Mouse (Mus musculus): ENCODE data around the gene Atg4c. TPM values are rescaled to one million over a fixed set of nuclear protein-coding genes. Genes with fewer than 3 reads are reported as not detected.

Atg4c gene
- polyA plus RNA-seq (2016; fragmentation: Nextera tagmentation; extraction: Ambion mirVana), result 12.4 and 15.5 TPM in 2 replicates

DNA sequence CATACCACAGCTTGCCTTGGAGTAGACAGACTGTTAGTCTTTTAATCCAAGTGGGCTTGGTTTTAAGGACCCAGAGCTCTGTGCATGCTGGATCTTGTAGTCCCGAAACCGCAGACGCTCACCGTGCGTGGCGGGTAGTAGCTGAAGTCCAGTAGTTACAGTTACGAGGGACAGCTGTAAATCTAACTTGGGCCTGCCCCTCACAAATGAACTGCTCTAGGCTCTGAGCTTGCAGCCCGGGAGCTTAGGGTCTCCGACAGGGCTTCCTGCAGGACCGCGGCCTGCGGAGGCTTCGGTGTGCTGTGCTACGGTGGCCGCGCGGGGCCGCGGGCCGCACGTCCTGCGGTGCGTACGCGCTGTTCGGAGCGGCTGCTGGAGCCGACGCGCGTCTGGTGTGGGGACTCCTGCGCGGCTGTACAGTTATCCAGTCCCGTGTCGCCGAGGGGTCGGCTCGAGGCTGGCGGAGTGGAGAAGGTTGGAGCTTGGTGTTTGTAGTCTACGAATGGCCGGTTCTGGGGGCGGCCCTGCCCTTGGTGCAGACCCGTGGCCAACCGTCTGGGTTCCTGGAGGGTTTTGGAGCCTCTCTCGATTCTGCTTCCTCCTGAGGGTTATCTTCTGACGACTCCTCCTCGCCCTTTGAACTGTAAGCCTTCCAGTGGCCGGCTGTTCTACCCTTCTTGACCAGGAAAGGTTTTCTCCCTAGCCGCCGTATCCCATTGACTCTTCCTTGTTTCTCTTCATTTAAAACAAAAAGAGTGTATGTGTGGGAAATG lies at the start of gene Atg4c:
Atg4c (plus strand) TSS at position 125 of the 773 bp plus-strand sequence.
- peak within 1 kb of the TSS; percentile 97 for H3K27ac ChIP-seq
- no peaks in the 10 kb centered on the region for H3K27me3 ChIP-seq (ENCODE audit: low read depth, poor library complexity, severe bottlenecking)
- peak; percentile 91 for DNase-seq (ENCODE audit: low spot score)
- peak within 1 kb of the TSS; percentile 75 for H3K4me3 ChIP-seq
- 0% methylated on average over 50 of the region's 50 CpGs for WGBS
- H3K4me1 ChIP-seq, result peaks cover 8% of the 10 kb centered on the region
- no peaks in the 10 kb centered on the region for H3K9me3 ChIP-seq (replicated peaks)
- peaks cover 2% of the 10 kb centered on the region; the same call in 1 of the 2 replicates for H3K36me3 ChIP-seq

GRCm38 (mm10) chr4:99151434-99151833 lies 42.3 kb upstream of the Atg4c start:
- Histone ChIP-seq H3K27ac (peak overlapping the region; percentile 84), H3K4me3 (no peak overlapping the region), H3K9me3 (replicated peaks) (no peaks in the 10 kb centered on the region), H3K27me3 (ENCODE audit: low read depth, poor library complexity, severe bottlenecking) (no peaks in the 10 kb centered on the region), H3K4me1 (peaks cover 56% of the 10 kb centered on the region), H3K36me3 (no peaks in the 10 kb centered on the region)
- 89% methylated on average over 4 of the region's 4 CpGs for WGBS
- DNase-seq (ENCODE audit: low spot score), result no peak

- H3K4me1 ChIP-seq, result peaks cover 59% of the 10 kb centered on the region
- no peak for DNase-seq (ENCODE audit: low spot score)
- no peaks in the 10 kb centered on the region for H3K9me3 ChIP-seq (replicated peaks)
- no peaks in the 10 kb centered on the region for H3K27me3 ChIP-seq (ENCODE audit: low read depth, poor library complexity, severe bottlenecking)
- no peaks in the 10 kb centered on the region for H3K36me3 ChIP-seq
- no peak overlapping the region for H3K4me3 ChIP-seq
- peak overlapping the region; percentile 84 for H3K27ac ChIP-seq
- WGBS, result 11% methylated on average over 4 of the region's 4 CpGs
These were observed 41.7 kb upstream of the Atg4c start for GRCm38 (mm10) chr4:99151885-99152558.

DNA sequence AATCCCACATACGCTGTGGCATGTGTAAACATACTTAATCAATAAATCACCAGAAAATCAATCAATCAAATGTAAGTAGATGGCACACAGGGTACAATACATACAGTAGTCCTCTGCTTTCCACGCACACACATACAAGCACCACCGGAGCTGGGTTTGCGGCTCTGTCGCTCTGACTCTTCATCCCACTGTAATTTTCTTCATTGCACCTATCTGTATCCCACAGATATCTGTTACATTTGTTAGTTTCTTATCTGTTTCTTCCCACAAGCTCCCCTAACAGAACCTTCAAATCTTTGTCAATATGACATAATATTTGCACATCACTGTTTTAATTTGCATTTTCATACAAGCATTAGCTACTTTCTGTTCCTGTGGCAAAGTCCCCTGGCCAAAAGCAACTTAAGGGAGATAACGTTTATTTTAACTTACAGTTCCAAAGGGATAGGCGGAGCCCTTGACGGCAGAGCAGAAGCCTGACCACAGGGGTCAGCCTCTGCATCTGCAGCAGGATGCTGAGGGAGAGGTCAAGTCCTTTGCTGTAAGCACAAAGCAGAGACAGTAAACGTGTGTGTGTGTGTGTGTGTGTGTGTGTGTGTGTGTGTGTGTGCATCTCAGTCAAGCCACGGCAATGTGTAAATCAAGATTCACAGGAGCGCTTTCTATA lies 37.0 kb upstream of the Atg4c start:
- WGBS, result 70% methylated on average over 11 of the region's 11 CpGs
- Histone ChIP-seq H3K27me3 (ENCODE audit: low read depth, poor library complexity, severe bottlenecking) (no peaks in the 10 kb centered on the region), H3K9me3 (replicated peaks) (no peaks in the 10 kb centered on the region), H3K4me1 (peaks cover 54% of the 10 kb centered on the region), H3K4me3 (no peak overlapping the region), H3K27ac (no peak overlapping the region), H3K36me3 (no peaks in the 10 kb centered on the region)
- DNase-seq (ENCODE audit: low spot score), result no peak

- Histone ChIP-seq H3K27ac (no peak overlapping the region), H3K36me3 (no peaks in the 10 kb centered on the region), H3K4me1 (peaks cover 53% of the 10 kb centered on the region), H3K27me3 (ENCODE audit: low read depth, poor library complexity, severe bottlenecking) (no peaks in the 10 kb centered on the region), H3K4me3 (no peak overlapping the region), H3K9me3 (replicated peaks) (no peaks in the 10 kb centered on the region)
- no peak for DNase-seq (ENCODE audit: low spot score)
- 91% methylated on average over 5 of the region's 5 CpGs for WGBS
These were observed 35.2 kb upstream of the Atg4c start for GRCm38 (mm10) chr4:99158495-99158894.

GRCm38 (mm10) chr4:99160414-99160813 lies 33.3 kb upstream of the Atg4c start:
- Histone ChIP-seq H3K36me3 (no peaks in the 10 kb centered on the region), H3K4me1 (peaks cover 38% of the 10 kb centered on the region), H3K4me3 (no peak overlapping the region), H3K9me3 (replicated peaks) (no peaks in the 10 kb centered on the region), H3K27me3 (ENCODE audit: low read depth, poor library complexity, severe bottlenecking) (no peaks in the 10 kb centered on the region), H3K27ac (no peak overlapping the region)
- DNase-seq (ENCODE audit: low spot score), result no peak
- WGBS, result 24% methylated on average over 3 of the region's 3 CpGs

GRCm38 (mm10) chr4:99160899-99161298 lies 32.8 kb upstream of the Atg4c start:
- 59% methylated on average over 5 of the region's 5 CpGs for WGBS
- H3K27me3 ChIP-seq (ENCODE audit: low read depth, poor library complexity, severe bottlenecking), result no peaks in the 10 kb centered on the region
- no peaks in the 10 kb centered on the region for H3K36me3 ChIP-seq
- H3K4me3 ChIP-seq, result no peak overlapping the region
- no peak overlapping the region for H3K27ac ChIP-seq
- no peak for DNase-seq (ENCODE audit: low spot score)
- H3K9me3 ChIP-seq (replicated peaks), result no peaks in the 10 kb centered on the region
- peaks cover 37% of the 10 kb centered on the region for H3K4me1 ChIP-seq

GRCm38 (mm10) chr4:99161457-99161971 lies 32.2 kb upstream of the Atg4c start:
- Histone ChIP-seq H3K27me3 (ENCODE audit: low read depth, poor library complexity, severe bottlenecking) (no peaks in the 10 kb centered on the region), H3K27ac (no peak overlapping the region; the same call in 1 of the 2 replicates), H3K4me3 (no peak overlapping the region), H3K9me3 (replicated peaks) (no peaks in the 10 kb centered on the region), H3K4me1 (peaks cover 39% of the 10 kb centered on the region), H3K36me3 (no peaks in the 10 kb centered on the region)
- no peak for DNase-seq (ENCODE audit: low spot score)
- WGBS, result 33% methylated on average over 6 of the region's 6 CpGs

DNA sequence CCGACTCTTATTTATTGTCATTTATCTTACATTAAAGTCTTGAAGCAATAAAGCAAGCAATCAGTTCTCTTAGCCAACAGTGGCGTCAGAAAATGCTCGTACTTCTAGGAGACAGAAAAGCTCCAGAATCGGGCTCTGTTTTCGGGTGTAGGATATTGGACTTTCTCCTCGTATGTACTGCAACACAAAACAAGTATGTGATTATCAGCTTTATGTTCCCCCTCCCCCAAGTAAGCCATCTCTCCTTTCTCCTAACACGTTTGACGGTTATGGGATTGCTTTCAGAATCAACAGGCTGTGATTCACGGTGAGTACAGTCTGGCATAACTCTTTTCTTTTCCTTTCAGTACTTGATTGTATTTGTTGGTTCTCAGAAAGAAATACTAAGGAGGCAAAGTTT lies 30.7 kb upstream of the Atg4c start:
- no peaks in the 10 kb centered on the region for H3K27me3 ChIP-seq (ENCODE audit: low read depth, poor library complexity, severe bottlenecking)
- 50% methylated on average over 9 of the region's 9 CpGs for WGBS
- DNase-seq (ENCODE audit: low spot score), result no peak

GRCm38 (mm10) chr4:99163547-99163946 lies 30.2 kb upstream of the Atg4c start:
- Histone ChIP-seq H3K9me3 (replicated peaks) (no peaks in the 10 kb centered on the region), H3K4me1 (peaks cover 40% of the 10 kb centered on the region), H3K4me3 (no peak overlapping the region), H3K27ac (no peak overlapping the region), H3K27me3 (ENCODE audit: low read depth, poor library complexity, severe bottlenecking) (no peaks in the 10 kb centered on the region), H3K36me3 (no peaks in the 10 kb centered on the region)
- 18% methylated on average over 4 of the region's 4 CpGs for WGBS
- no peak for DNase-seq (ENCODE audit: low spot score)

More for the DNA sequence above, 30.7 kb upstream of the Atg4c start:
- H3K4me1 ChIP-seq, result peaks cover 40% of the 10 kb centered on the region
- H3K4me3 ChIP-seq, result no peak overlapping the region
- H3K27ac ChIP-seq, result no peak overlapping the region
- H3K9me3 ChIP-seq (replicated peaks), result no peaks in the 10 kb centered on the region
- H3K36me3 ChIP-seq, result no peaks in the 10 kb centered on the region

DNA sequence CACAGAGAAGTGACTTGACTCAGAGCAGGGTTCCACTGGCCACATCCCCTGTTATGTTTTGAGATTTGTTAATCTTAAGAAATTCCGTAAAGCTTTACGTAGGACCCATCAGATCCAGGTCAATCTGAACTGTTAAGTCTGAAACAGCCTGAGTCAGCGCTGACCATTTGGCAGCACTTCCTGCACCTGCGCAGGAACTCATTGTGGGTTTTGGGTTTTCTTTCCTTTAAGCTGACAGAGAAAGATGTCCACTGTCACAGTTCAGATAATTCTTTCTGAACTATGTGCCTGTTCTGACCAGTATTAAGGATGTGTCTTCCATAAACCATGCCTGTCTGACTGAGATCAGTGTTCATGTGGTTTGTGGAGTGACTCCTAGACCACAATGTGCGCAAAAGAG lies 24.9 kb upstream of the Atg4c start:
- H3K4me3 ChIP-seq, result no peak overlapping the region
- H3K27ac ChIP-seq, result no peak overlapping the region
- DNase-seq (ENCODE audit: low spot score), result no peak
- 95% methylated on average over 5 of the region's 5 CpGs for WGBS
- no peaks in the 10 kb centered on the region for H3K27me3 ChIP-seq (ENCODE audit: low read depth, poor library complexity, severe bottlenecking)
- H3K4me1 ChIP-seq, result peaks cover 6% of the 10 kb centered on the region
- H3K9me3 ChIP-seq (replicated peaks), result no peaks in the 10 kb centered on the region
- no peaks in the 10 kb centered on the region for H3K36me3 ChIP-seq

DNA sequence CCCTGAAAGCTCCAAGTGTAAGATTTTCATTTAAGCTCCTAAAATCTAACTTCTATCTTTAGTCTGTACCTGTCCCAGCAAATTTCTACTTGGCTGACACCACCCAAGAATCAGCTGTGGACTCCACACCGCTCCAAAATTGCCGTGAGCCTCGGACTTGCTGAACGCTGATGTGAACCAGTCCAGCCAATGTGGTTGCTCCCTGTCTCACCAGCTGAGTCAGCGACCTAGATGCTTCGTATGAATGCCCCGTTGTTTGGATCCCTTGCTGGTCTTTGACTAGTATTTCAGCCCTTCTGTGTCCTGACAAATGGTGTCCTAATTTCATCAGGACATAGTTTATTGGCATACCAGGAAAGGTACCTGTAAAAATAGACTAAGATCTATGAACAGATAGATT lies 19.5 kb upstream of the Atg4c start:
- Histone ChIP-seq H3K27ac (no peak overlapping the region), H3K27me3 (ENCODE audit: low read depth, poor library complexity, severe bottlenecking) (no peaks in the 10 kb centered on the region), H3K4me1 (peaks cover 2% of the 10 kb centered on the region; the same call in 1 of the 2 replicates), H3K36me3 (no peaks in the 10 kb centered on the region), H3K9me3 (replicated peaks) (no peaks in the 10 kb centered on the region), H3K4me3 (no peak overlapping the region)
- WGBS, result 89% methylated on average over 7 of the region's 7 CpGs
- DNase-seq (ENCODE audit: low spot score), result no peak

- Histone ChIP-seq H3K27me3 (ENCODE audit: low read depth, poor library complexity, severe bottlenecking) (no peaks in the 10 kb centered on the region), H3K9me3 (replicated peaks) (no peaks in the 10 kb centered on the region), H3K4me3 (no peak overlapping the region), H3K36me3 (no peaks in the 10 kb centered on the region), H3K27ac (no peak overlapping the region), H3K4me1 (peaks cover 17% of the 10 kb centered on the region)
- DNase-seq (ENCODE audit: low spot score), result no peak
- 60% methylated on average over 7 of the region's 7 CpGs for WGBS
These were observed 16.9 kb upstream of the Atg4c start for GRCm38 (mm10) chr4:99176841-99177240.
